Mouse (Mus musculus) forebrain, embryonic 11.5 days (tissue): Measurements from ENCODE around the gene Bloc1s6. TPM values are rescaled to one million over a fixed set of nuclear protein-coding genes. Genes with fewer than 3 reads are reported as not detected.

ENCODE experiments used
- ATAC-seq: fragments of 200-750 bp; cut with Nextera tagmentation; replicated peaks from 2 replicates; pipeline ENCODE4 v1.8.0; 2017; ENCODE audit warnings: moderate TSS enrichment; ENCODE audit not compliant: low FRiP score
- DNase-seq: peaks from one replicate; pipeline ENCODE4 v3.0.0-alpha.2; 2017; ENCODE audit warnings: low spot score
- H3K27ac ChIP-seq: fragments of 300-500 bp; sonication (generic); 2 replicates; pipeline ENCODE4 v1.5.1; 2014; ENCODE audit warnings: low read depth, low read length
- H3K27me3 ChIP-seq: fragments of 300-500 bp; sonication (generic); 2 replicates; pipeline ENCODE4 v1.6.1; 2014; ENCODE audit warnings: mild to moderate bottlenecking, low read length, mixed read lengths; ENCODE audit not compliant: control insufficient read depth, insufficient read depth
- H3K36me3 ChIP-seq: fragments of 300-500 bp; sonication (generic); 2 replicates; pipeline ENCODE4 v1.6.1; 2014; ENCODE audit warnings: mild to moderate bottlenecking, low read length, moderate library complexity, mixed read lengths; ENCODE audit not compliant: control insufficient read depth, insufficient read depth
- H3K4me1 ChIP-seq: fragments of 300-500 bp; sonication (generic); replicated peaks from 2 replicates; pipeline ENCODE4 v1.6.1; 2014; ENCODE audit warnings: low read length, mixed read lengths; ENCODE audit not compliant: control insufficient read depth, insufficient read depth
- H3K4me2 ChIP-seq: fragments of 300-500 bp; sonication (generic); 2 replicates; pipeline ENCODE4 v1.6.1; 2014; ENCODE audit warnings: low read depth, mild to moderate bottlenecking, low read length, moderate library complexity, mixed read lengths; ENCODE audit not compliant: severe bottlenecking
- H3K4me3 ChIP-seq: fragments of 300-500 bp; sonication (generic); 2 replicates; pipeline ENCODE4 v1.5.1; 2014; ENCODE audit warnings: low read depth, low read length
- H3K9ac ChIP-seq: fragments of 300-500 bp; sonication (generic); 2 replicates; pipeline ENCODE4 v1.6.1; 2014; ENCODE audit warnings: low read length
- H3K9me3 ChIP-seq: fragments of 300-500 bp; sonication (generic); 2 replicates; pipeline ENCODE4 v1.6.1; 2016; ENCODE audit warnings: low read length, mixed read lengths; ENCODE audit not compliant: control insufficient read depth
- WGBS: fragments of 180-500 bp; shearing (Covaris S2); extraction: QIAGEN DNeasy Blood & Tissue Kit; methylation state at CpG from one replicate; pipeline ENCODE4 v1.1.7; 2014; 5-methylcytosine and 5-hydroxymethylcytosine counted together
- polyA plus RNA-seq: library from polyadenylated mRNA; unstranded; fragments of >200 nt; fragmentation: Nextera tagmentation; extraction: Ambion mirVana; gene quantifications from 2 replicates; pipeline ENCODE4 v1.2.1, GENCODE M21; 2014

The Bloc1s6 gene
- polyA plus RNA-seq, 1 experiment from 2014 or later, result 80.3 TPM

- Histone ChIP-seq H3K4me1 (no peaks in the 10 kb centered on the region), H3K9ac (no peak overlapping the region), H3K9me3 (no peaks in the 10 kb centered on the region), H3K27me3 (no peaks in the 10 kb centered on the region), H3K4me2 (no peak overlapping the region), H3K4me3 (no peak overlapping the region), H3K27ac (no peak overlapping the region), H3K36me3 (no peaks in the 10 kb centered on the region)
- no peak for ATAC-seq
- DNase-seq, result no peak
- 95% methylated on average over 1 of the region's 1 CpGs for WGBS
Observed at GRCm38 (mm10) chr2:122772899-122773298, 34.6 kb downstream of the Bloc1s6 start.

DNA sequence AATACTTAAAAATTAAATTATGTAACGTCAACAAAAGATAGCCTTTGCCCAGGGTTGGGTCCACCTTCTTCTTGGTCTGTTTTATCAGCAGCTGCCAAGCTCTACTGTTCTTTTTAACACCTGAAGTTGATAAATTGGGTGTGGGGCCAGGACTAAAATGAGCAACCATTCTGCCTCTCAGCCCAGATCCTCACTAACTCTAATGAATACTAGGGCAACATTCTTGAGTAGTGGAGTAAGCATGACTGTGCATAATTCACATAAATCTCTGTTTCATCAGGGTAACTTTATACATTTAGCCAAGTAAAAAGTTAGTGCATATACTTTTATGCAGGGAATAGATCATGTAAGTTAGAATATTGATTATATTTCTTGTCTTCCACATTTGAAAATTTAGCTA, 37.2 kb downstream of the Bloc1s6 start:
- H3K4me1 ChIP-seq, result no peaks in the 10 kb centered on the region
- ATAC-seq (no peak), DNase-seq (no peak)
- H3K9ac ChIP-seq, result no peak overlapping the region
- no peak overlapping the region for H3K4me3 ChIP-seq
- no peaks in the 10 kb centered on the region for H3K27me3 ChIP-seq
- WGBS, result 88% methylated on average over 1 of the region's 1 CpGs
- no peak overlapping the region for H3K27ac ChIP-seq
- no peaks in the 10 kb centered on the region for H3K9me3 ChIP-seq
- no peaks in the 10 kb centered on the region for H3K36me3 ChIP-seq
- no peak overlapping the region for H3K4me2 ChIP-seq

DNA sequence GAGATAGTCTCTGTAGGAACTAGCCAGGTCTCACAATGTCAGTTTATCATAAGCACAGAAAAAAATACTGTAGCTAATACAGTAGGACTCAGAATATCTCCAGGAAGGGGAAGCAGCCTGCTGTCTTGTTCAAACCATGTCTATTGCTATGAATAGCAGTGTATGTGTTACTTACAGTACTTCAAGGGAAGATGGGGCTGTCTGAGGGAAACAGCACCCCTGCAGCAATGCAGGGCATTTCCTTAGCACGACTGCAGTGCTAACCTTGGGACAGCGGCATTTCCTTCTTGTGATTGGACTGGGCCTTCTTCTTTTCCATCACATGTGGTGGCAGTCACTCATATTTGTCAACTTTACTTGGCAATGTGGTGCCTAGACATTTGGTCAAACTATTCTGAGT, 38.5 kb downstream of the Bloc1s6 start:
- WGBS, result 83% methylated on average over 2 of the region's 2 CpGs
- H3K4me3 ChIP-seq, result no peak overlapping the region

GRCm38 (mm10) chr2:122779967-122780366, 41.7 kb downstream of the Bloc1s6 start:
- ATAC-seq, result no peak

More for the DNA sequence above, 38.5 kb downstream of the Bloc1s6 start:
- Histone ChIP-seq H3K9me3 (no peaks in the 10 kb centered on the region), H3K36me3 (no peaks in the 10 kb centered on the region), H3K4me1 (no peaks in the 10 kb centered on the region), H3K27me3 (no peaks in the 10 kb centered on the region), H3K27ac (no peak overlapping the region), H3K4me2 (no peak overlapping the region), H3K9ac (no peak overlapping the region)
- DNase-seq, result no peak
- ATAC-seq, result no peak

DNA sequence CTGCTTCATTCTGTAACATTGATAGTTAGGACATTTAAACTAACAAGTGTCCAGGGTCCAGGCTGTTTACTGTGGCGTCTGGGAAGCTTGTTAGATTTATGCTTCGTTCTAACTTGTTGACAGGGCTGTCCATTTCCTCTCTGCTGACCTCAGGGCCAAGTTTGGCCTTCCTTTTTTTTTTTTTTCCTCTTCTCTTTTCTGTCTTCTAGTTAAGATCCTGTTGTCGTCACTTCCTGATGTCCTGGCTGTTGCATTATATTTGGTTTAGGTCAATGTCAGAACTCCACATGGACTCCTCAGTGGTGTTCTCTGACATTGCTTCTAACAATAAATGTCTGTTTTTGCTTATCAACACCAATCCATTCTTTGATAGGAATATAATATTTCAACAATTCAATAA, 42.1 kb downstream of the Bloc1s6 start:
- Histone ChIP-seq H3K4me1 (no peaks in the 10 kb centered on the region), H3K4me3 (no peak overlapping the region), H3K36me3 (no peaks in the 10 kb centered on the region), H3K9me3 (no peaks in the 10 kb centered on the region), H3K9ac (no peak overlapping the region), H3K27ac (no peak overlapping the region), H3K4me2 (no peak overlapping the region), H3K27me3 (no peaks in the 10 kb centered on the region)
- WGBS, result 90% methylated on average over 3 of the region's 3 CpGs
- DNase-seq (no peak), ATAC-seq (no peak)

More at GRCm38 (mm10) chr2:122779967-122780366, 41.7 kb downstream of the Bloc1s6 start:
- no peaks in the 10 kb centered on the region for H3K9me3 ChIP-seq
- no peaks in the 10 kb centered on the region for H3K36me3 ChIP-seq
- H3K4me1 ChIP-seq, result no peaks in the 10 kb centered on the region
- no peak overlapping the region for H3K27ac ChIP-seq
- H3K4me3 ChIP-seq, result no peak overlapping the region
- H3K9ac ChIP-seq, result no peak overlapping the region
- no peak for DNase-seq
- H3K27me3 ChIP-seq, result no peaks in the 10 kb centered on the region
- H3K4me2 ChIP-seq, result no peak overlapping the region
- WGBS, result 75% methylated on average over 5 of the region's 5 CpGs

- H3K36me3 ChIP-seq, result no peaks in the 10 kb centered on the region
- H3K4me1 ChIP-seq, result no peaks in the 10 kb centered on the region
- H3K9me3 ChIP-seq, result no peaks in the 10 kb centered on the region
- DNase-seq (no peak), ATAC-seq (no peak)
- H3K9ac ChIP-seq, result no peak overlapping the region
- no peaks in the 10 kb centered on the region for H3K27me3 ChIP-seq
- H3K4me3 ChIP-seq, result no peak overlapping the region
- 83% methylated on average over 8 of the region's 8 CpGs for WGBS
- H3K4me2 ChIP-seq, result no peak overlapping the region
- H3K27ac ChIP-seq, result no peak overlapping the region
Observed at GRCm38 (mm10) chr2:122781590-122782356, 43.5 kb downstream of the Bloc1s6 start.

DNA sequence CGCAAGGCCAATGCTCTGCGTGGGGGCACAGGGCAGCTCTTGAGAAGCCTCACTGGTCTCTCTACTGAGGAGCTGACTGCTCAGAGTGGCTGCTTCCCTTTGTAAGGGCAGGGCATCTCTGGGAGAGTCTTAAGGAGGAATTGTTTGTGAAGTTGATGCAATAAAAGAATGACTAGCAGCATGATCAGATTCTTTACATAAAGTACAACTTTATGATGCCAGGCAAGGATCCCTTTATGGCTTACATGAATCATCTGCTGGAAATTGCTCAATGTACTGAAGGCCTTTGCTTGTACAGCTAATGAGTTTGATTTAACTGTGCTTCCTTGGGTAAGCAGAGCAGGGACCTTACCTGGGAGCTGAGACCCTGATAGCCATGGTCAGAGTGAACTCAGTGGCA, 45.4 kb downstream of the Bloc1s6 start:
- Histone ChIP-seq H3K4me3 (no peak overlapping the region), H3K27me3 (no peaks in the 10 kb centered on the region), H3K9me3 (no peaks in the 10 kb centered on the region), H3K4me2 (no peak overlapping the region), H3K36me3 (no peaks in the 10 kb centered on the region), H3K9ac (no peak overlapping the region), H3K4me1 (no peaks in the 10 kb centered on the region), H3K27ac (no peak overlapping the region)
- ATAC-seq, result no peak
- 95% methylated on average over 2 of the region's 2 CpGs for WGBS
- DNase-seq, result no peak

- Histone ChIP-seq H3K9me3 (no peaks in the 10 kb centered on the region), H3K27ac (no peak overlapping the region), H3K4me1 (no peaks in the 10 kb centered on the region), H3K9ac (no peak overlapping the region), H3K36me3 (no peaks in the 10 kb centered on the region), H3K4me2 (no peak overlapping the region), H3K27me3 (no peaks in the 10 kb centered on the region), H3K4me3 (no peak overlapping the region)
- no peak for ATAC-seq
- no peak for DNase-seq
- WGBS, result 84% methylated on average over 3 of the region's 3 CpGs
Observed at GRCm38 (mm10) chr2:122784701-122785100, 46.4 kb downstream of the Bloc1s6 start.

GRCm38 (mm10) chr2:122786167-122786566, 47.9 kb downstream of the Bloc1s6 start:
- Histone ChIP-seq H3K36me3 (no peaks in the 10 kb centered on the region), H3K4me1 (no peaks in the 10 kb centered on the region), H3K4me3 (no peak overlapping the region), H3K4me2 (no peak overlapping the region), H3K9ac (no peak overlapping the region), H3K9me3 (no peaks in the 10 kb centered on the region), H3K27me3 (no peaks in the 10 kb centered on the region), H3K27ac (no peak overlapping the region)
- DNase-seq, result no peak
- 77% methylated on average over 2 of the region's 2 CpGs for WGBS
- no peak for ATAC-seq
